Mouse (Mus musculus): ENCODE data around the gene Timm8a2.
A peak's percentile ranks its signal among the peaks of the same experiment; 100 is the strongest.

Gene Timm8a2

DNA sequence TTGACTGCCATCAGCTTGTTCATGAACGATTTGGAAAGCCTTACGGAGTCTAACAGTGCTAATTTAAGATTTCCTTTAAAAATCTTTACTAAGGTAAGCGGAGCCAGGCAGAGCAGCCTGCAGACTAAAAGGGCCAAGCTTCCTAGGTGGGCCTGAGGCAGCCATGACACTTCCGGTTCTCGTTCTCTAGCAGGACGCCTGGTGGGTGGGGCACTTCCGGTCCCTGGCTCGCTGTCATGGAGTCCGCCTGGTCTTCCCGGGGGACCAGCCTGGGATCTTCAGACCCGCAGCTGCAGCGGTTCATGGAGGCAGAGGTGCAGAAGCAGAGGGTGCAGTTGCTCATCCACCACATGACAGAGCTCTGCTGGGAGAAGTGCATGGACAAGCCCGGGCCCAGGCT, at the start of gene Timm8a2:
Gene Timm8a2, plus strand, starts transcription at position 224 of the 400 bp plus-strand sequence.
- no peak for DNase-seq (ENCODE audit: low spot score in 2 of 2)

DNA sequence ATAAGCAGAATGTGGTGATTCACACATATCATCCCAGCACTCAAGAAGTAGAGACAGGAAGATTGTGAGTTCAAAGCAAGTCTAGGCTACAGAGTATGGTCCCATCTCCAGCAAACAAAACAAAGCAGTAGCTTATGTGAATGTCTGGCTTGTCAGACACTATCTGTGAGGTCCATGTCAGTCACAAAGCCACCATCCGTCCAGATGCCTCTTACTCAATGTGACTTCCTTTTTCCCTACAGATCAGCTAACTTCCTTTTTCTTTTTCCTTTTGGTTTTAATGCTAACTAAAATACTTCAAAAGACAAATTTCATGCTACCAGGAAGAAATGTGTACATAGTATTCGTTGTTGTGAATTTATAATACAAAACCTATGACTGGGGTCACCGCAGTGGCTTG, 49.0 kb upstream of the Timm8a2 start:
- DNase-seq (ENCODE audit: low spot score in 2 of 2) = no peak

- no peak for DNase-seq (ENCODE audit: low spot score in 2 of 2)
Observed at GRCm38 (mm10) chr14:121986028-121986427, 48.4 kb upstream of the Timm8a2 start.

- no peak for DNase-seq (ENCODE audit: low spot score in 2 of 2)
Observed at GRCm38 (mm10) chr14:121987287-121987686, 47.2 kb upstream of the Timm8a2 start.

GRCm38 (mm10) chr14:121987691-121988090, 46.8 kb upstream of the Timm8a2 start:
- DNase-seq (ENCODE audit: low spot score in 2 of 2) = no peak

GRCm38 (mm10) chr14:121989331-121989730, 45.1 kb upstream of the Timm8a2 start:
- DNase-seq (ENCODE audit: low spot score in 2 of 2) = no peak

DNA sequence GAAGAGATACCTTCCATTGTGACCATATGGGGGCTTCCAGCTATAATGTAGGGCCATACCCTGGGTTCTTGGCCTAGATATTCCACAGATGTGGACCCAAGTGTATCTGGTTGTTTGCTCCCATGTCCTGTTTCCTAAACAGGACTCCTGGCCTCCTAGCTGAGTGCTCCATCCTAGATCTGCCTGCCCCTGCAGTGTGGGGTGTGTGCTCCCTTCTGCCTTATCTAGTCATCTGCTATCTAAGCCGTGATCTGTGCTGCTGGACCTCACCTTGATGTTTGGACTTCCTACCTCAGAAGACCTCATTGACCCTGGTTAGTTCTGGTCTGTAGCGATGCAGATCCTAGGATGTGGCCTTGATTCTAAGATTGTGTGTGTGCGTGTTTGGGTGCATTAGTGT, 44.6 kb upstream of the Timm8a2 start:
- no peak for DNase-seq (ENCODE audit: low spot score in 2 of 2)

GRCm38 (mm10) chr14:121990897-121991296, 43.6 kb upstream of the Timm8a2 start:
- no peak for DNase-seq (ENCODE audit: low spot score in 2 of 2)

DNA sequence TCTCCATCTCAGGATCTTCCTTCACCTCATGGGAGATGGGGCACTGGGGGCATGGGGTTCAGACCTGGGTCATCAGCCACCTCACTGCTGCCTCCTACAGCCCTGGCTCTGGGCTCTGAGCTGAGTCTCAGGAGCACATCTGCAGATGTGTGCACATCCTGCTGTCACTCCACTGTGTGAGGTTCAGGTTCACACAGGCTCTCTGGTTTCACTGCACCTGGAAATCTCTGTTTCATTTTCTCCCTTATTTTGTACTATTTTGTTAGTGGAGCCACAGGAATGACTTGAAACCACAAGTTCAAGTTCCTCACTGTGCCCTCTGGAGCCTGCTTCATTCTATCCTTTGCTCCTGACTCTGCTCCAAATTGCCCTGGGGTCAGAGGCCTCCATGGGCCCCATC, 42.6 kb upstream of the Timm8a2 start:
- no peak for DNase-seq (ENCODE audit: low spot score in 2 of 2)

- no peak for DNase-seq (ENCODE audit: low spot score in 2 of 2)
Observed at GRCm38 (mm10) chr14:121992395-121993280, 41.8 kb upstream of the Timm8a2 start.

GRCm38 (mm10) chr14:121993616-121994015, 40.9 kb upstream of the Timm8a2 start:
- no peak for DNase-seq (ENCODE audit: low spot score in 2 of 2)

- DNase-seq (ENCODE audit: low spot score in 2 of 2) = no peak
Observed at GRCm38 (mm10) chr14:121994171-121994700, 40.2 kb upstream of the Timm8a2 start.

DNA sequence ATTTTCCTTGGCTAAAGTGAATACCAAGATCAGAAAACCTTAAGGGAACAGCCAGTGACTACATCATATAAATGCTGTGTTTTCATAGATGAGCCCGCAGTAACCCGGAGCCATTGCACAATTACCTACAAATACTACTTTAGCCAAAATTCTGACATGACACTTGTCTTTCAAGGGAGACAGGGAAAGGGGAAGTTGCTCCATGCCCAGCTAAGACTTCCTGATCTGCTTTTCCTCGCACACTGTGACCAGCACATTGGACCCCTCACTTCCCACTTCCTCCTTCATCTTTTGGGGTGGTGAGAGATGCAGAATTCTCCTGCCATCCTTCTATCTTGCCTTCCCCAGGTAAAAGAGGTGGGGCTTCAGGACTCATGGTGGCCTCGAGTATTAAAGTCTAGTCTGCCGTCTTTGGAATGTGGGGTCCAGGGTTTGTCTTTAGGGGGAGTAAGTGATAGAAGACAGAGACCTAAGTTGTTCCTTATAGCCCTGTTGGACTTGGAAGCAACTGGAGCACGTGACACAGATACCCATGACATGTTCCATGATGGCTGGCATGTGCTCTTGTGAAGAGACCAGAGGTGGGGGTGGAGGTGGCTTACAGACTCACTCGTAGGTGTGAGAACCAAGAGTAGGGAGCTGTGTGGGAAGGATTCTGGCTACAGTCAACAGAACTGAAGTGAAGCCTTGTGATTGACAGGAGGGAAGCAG, 39.5 kb upstream of the Timm8a2 start:
- no peak for DNase-seq (ENCODE audit: low spot score in 2 of 2)

- DNase-seq (ENCODE audit: low spot score in 2 of 2) = no peak
Observed at GRCm38 (mm10) chr14:121995557-121995870, 39.0 kb upstream of the Timm8a2 start.

DNA sequence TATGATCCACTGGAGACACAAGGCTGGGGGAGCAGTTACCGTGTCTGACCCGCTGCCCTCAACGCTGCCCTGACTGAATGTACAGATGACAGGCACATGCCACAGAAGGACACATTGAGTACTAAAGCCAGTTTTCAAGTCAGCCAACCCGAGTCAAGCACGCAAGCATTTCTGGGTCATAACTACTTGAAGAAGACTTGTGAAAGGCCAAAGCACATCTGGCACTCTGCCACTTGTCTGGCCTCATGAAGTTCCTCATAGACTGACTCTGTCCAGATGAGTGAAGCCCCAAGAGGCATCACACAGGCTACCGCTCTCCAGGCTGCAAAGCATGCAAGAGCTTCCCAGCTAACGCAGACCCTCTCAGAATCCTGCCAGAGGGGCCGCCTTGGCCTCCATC, 37.7 kb upstream of the Timm8a2 start:
- DNase-seq (ENCODE audit: low spot score in 2 of 2) = no peak

DNA sequence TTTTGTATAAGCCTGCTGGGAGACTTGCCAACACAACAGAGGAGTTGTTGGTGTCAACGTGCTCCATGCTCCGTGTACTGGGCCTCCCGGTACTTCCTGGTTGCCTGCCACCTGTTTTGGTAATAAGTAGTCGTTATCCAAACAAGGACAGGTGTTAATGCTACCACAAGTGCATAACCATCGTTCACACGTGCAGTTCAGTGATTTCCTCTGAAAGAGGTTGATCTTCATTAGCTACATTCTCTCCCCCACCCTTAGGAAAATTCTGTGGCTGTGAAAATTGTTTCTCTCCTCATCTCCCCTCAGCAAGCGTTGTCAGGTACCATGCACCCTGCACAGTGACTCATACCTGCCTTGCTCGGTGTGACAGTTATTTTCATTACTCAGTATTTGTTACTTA, 35.0 kb upstream of the Timm8a2 start:
- DNase-seq (ENCODE audit: low spot score in 2 of 2) = no peak

GRCm38 (mm10) chr14:122000346-122001105, 33.9 kb upstream of the Timm8a2 start:
- DNase-seq (ENCODE audit: low spot score in 2 of 2) = no peak

- DNase-seq (ENCODE audit: low spot score in 2 of 2) = no peak
Observed at GRCm38 (mm10) chr14:122002224-122002623, 32.2 kb upstream of the Timm8a2 start.

DNA sequence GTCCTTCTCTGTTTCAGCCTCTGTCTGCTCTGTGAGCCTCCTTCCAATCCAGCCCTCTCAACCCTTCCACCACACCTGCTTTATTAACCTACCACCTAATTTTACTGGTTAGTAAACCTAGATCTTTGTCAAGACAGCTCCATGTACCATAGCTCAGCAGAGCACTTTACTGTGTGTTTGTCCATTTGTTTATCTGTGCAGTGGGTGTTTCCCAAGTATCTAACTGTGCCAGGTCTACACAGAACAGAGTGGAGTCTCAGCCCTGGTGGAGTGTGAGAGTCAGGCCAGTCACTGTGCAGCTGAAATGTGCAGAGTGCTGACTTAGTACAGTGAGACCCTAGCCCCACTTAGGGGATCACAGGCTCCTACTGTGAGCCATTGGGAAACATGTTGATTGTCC, 30.7 kb upstream of the Timm8a2 start:
- DNase-seq (ENCODE audit: low spot score in 2 of 2) = no peak

- no peak for DNase-seq (ENCODE audit: low spot score in 2 of 2)
Observed at GRCm38 (mm10) chr14:122008261-122008660, 26.2 kb upstream of the Timm8a2 start.

- DNase-seq (ENCODE audit: low spot score in 2 of 2) = peak; percentile 67 to 69
Observed at GRCm38 (mm10) chr14:122009502-122009901, 25.0 kb upstream of the Timm8a2 start.

GRCm38 (mm10) chr14:122010301-122010700, 24.2 kb upstream of the Timm8a2 start:
- no peak for DNase-seq (ENCODE audit: low spot score in 2 of 2)
